Mouse (Mus musculus): ENCODE measurements around the gene Slc9a9.

Gene Slc9a9

GRCm38 (mm10) chr9:94686380-94686779 lies 16.7 kb downstream of the Slc9a9 start:
- DNase-seq, result no peak

DNA sequence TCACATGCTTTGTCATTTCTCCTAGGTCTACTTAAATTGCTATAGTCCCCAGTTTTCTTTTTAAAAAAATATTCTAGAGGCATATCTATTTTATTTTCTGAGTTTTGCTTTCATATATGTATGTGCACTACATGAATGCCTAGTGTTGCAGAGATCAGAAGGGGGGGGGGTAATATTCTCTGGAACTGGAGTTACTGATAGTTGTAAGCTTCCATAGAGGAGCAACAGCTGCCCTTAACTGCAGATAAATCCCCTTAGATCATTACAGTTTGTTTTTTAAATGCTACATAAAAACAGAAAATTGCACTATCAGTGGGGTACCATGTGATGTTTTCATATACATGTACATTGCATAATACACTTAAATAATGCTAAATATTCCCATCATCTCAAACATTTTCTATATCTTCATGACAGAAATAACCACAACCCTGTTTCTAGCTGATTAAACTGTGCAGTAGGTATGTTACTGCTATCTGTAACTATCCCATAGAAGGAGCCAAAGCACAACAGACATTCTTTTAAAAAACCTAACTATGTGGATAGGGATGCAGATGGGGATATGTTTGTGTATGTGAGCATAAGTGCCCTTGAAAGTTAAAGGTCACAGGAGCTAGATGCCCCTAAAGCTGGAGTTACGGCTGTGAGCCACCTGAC lies 17.6 kb downstream of the Slc9a9 start:
- DNase-seq, result no peak

DNA sequence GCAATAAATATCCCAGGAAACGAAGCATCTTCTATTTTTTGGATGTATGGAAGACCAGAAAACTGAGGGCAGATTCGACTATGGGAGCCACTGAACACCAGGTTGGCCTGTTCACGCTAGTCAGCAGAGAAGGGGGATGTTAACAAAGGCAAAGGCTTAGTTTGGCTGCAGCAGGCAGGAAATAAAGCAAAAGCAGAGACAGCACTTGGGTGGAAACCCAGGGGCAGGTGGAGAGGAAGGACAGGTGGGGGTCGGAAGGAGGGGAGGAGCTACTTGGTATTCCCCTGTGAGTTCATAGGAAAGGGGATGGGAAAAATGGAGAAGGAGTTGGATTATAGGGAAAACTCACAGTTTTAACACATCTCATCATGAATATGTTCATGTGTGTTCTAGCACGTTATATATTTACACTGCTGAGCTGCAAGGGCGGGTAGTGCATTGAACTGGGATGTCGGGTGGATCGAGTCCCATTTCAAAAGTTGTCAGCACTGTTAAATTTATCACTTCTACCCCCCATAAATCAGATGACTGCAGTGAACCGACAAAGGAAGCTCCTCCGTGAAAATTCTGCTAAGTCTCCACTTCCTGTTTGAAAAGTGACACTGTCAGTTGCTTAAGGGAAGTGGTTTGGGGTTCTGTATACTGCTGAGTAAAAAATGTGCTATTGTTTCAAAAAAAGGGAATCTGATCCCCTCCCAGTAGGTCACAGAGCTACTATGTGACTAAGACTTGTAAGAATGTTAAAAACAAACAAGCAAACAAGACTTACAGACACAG lies 21.8 kb downstream of the Slc9a9 start:
- DNase-seq, result no peak

DNA sequence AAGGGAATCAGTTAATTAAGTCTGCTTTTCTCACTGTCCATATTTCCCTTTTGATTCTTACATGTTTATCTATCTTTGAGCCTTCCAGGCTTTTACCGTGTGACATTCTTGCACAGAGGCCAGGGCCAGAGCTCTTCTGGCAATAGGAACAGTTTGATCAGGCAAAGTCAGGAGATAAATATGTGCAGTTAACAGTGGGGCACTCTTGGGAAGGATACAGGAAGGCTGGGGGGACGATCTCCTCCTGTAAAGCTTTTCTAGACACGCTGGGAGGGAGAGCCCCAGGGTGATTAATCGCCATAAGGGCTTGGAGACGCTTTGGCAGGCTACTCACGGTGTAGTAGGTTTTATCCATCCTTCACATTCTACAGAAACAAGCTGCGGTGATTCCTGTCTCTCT lies 22.4 kb downstream of the Slc9a9 start:
- DNase-seq, result no peak

- DNase-seq, result no peak
These were observed 24.5 kb downstream of the Slc9a9 start for GRCm38 (mm10) chr9:94694243-94694642.

DNA sequence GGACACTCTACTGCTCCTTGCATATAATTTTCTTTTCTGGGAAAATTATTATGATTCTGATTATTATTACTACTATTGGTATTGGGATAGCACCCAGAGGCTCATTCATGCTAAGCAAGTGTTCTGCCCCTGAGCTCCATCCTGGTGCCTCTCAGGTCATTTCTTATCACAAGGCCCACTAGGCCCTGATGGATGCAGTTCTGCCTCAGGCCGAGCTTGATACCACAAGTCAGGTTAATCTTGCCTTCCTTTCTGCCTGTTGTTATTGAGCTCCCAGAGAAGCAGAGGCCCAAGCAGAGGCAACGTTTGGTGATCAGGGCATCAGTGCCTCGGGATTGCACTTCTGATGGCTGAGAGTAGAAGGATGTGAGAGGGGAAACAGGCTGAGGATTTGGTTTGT lies 25.3 kb downstream of the Slc9a9 start:
- no peak for DNase-seq

- DNase-seq, result no peak
These were observed 26.9 kb downstream of the Slc9a9 start for GRCm38 (mm10) chr9:94696539-94697079.

- DNase-seq, result no peak
These were observed 28.5 kb downstream of the Slc9a9 start for GRCm38 (mm10) chr9:94698175-94698574.

GRCm38 (mm10) chr9:94700549-94700948 lies 30.8 kb downstream of the Slc9a9 start:
- peak; percentile 47 for DNase-seq

- no peak for DNase-seq
These were observed 31.6 kb downstream of the Slc9a9 start for GRCm38 (mm10) chr9:94701193-94701869.

DNA sequence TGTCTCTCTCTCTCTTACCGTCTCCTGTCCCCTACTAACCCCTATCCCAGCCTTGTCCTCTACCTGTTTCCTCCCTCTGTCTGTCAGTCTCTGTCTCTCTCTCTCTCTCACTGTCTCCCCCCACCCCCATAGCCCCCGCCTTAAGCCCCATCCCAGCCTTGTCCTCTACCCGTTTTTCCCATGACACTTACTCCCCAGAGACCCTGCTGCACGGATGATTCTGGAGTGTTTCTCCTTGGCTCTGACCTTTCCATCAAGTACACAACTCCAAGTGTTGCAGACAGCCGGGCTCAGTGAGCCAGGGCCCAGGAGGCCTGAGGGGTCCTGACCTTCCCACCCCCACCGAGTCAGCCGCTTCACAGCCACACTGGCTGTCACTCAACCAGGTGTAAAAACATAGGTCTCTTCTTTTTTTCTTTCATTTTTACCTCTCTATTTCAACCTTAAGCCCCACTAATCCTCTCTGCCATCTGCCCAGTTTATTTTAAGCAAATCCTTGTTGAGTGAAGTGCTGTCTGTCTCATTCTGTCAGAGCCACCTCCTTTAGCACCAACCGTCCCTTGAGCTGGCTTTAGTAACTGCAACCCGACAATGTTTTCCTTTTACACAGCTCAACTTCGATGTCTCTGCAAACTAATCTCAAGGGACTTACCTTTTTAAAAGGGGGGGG lies 32.4 kb downstream of the Slc9a9 start:
- DNase-seq, result peak; percentile 40

GRCm38 (mm10) chr9:94704986-94705757 lies 35.5 kb downstream of the Slc9a9 start:
- peak; percentile 44 for DNase-seq

DNA sequence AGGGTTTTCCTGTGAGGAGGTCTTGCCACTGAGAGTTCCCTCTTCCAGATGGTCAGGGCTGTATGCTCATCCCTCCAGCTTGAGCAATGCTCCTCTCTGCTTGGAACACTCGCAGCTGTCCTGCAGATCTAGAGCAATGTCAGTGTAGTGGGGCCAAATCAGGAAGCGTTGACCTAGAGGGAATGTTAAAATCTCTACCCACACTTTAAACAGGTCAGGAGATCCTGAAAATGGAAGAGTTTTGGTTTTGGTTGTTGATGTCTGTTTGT lies 36.0 kb downstream of the Slc9a9 start:
- no peak for DNase-seq

DNA sequence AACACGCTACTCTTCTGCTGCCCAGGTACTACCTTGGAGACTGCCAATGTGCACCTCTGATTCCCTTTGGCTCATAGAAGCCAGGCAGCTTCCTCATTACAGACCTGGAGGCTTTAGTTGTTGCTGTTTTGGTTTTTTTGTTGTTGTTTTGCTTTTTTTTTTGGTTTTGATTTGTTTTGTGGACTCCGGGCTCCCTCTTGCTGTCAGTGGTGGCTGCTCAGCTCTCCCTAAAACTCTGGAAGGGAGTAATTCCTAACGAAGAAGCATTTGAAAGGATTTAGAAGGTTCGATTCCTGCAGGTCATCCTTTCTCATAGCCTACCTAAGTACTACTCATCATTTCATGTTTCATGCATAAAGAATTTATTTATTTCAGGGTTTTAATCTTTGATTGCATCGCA lies 42.4 kb downstream of the Slc9a9 start:
- DNase-seq, result no peak

- DNase-seq, result no peak
These were observed 47.0 kb downstream of the Slc9a9 start for GRCm38 (mm10) chr9:94716695-94717094.

- no peak for DNase-seq
These were observed 53.9 kb downstream of the Slc9a9 start for GRCm38 (mm10) chr9:94723631-94724030.

DNA sequence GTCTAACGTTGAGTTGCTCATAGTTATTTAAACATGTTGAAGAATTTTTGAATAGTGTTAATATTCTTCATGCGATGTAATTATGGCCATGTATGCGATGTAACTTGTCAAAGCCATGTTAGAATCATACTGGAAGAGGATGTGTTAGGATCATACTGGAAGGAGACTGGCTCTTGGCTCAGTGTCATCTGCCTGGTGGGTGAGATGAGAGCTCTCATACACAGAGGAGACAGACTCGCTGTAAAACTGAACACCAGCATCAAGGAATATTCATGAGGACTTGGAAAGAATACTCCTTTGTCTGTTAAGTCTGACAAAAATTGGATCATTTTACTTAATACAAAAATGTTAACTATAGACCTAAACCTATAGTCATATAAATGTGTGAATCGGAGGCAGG lies 55.4 kb downstream of the Slc9a9 start:
- DNase-seq, result no peak

- DNase-seq, result peak; percentile 29
These were observed 57.7 kb downstream of the Slc9a9 start for GRCm38 (mm10) chr9:94727457-94727856.

GRCm38 (mm10) chr9:94730396-94730795 lies 60.7 kb downstream of the Slc9a9 start:
- DNase-seq, result no peak

GRCm38 (mm10) chr9:94732136-94732535 lies 62.4 kb downstream of the Slc9a9 start:
- no peak for DNase-seq

- no peak for DNase-seq
These were observed 63.0 kb downstream of the Slc9a9 start for GRCm38 (mm10) chr9:94732599-94733287.

- no peak for DNase-seq
These were observed 64.6 kb downstream of the Slc9a9 start for GRCm38 (mm10) chr9:94734320-94734719.
